Mouse (Mus musculus) regulatory T cell (primary cell): ENCODE measurements around the gene Ccdc3.
"Not testable (repeated sequence)": the region's sequence is repeated elsewhere in the genome, so short reads cannot be mapped to it uniquely, and the experiment has no call there.

Experiments
- in situ Hi-C: fragments of 300-600 bp; cut with MboI, MseI; formaldehyde crosslinking; loops from one replicate; pipeline ENCODE4 v1.15.1; 2025; ENCODE audit warnings: high pct_unique_total_duplicates

Ccdc3 gene

DNA sequence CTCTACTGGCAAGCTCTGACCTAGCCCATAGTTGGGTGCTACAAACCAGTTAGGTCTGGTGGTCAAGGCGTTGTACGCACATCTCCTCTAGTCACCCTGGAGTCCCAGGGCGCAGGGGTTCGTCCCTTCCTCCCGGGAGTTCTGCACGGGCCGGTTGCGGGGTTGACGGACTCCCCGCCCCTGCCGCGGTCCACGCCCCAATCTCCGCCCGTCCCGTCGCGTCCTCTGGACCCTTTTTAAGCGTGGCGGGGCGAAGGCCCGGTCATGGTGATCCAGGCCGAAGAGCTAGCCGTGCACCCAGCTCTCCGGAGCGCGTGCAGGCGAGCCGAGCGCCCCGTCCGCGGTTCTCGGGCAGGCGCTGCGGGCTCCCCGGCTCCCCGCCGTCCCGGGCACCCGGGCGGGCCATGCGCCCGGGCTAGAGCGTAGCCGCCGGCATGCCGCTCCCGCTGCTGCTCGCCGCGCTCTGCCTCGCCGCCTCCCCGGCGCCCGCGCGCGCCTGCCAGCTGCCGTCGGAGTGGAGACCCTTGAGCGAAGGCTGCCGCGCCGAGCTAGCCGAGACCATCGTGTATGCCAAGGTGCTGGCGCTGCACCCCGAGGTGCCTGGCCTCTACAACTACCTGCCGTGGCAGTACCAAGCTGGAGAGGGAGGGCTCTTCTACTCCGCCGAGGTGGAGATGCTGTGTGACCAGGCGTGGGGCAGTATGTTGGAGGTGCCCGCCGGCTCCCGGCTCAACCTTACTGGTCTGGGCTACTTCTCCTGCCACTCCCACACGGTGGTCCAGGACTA lies at the start of gene Ccdc3:
Ccdc3 (plus strand) TSS at position 277 of the 787 bp plus-strand sequence.
- in situ Hi-C loops: no loop called here

DNA sequence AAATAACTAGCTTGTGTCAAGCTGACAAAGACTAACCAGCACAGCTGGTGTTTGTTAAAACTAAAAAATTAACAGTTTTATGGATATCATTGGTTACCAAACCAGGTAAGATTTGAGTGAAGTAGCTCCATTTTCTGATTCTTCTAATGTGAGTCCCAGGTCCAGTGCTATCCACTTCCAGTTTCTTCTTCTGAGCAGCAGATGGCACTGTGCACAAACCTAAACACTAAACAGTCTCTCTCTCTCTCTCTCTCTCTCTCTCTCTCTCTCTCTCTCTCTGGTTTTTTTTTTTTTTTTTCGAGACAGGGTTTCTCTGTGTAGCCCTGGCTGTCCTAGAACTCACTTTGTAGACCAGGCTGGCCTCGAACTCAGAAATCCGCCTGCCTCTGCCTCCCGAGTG lies 47.2 kb upstream of the Ccdc3 start:
- in situ Hi-C loops: not testable (repeated sequence)

DNA sequence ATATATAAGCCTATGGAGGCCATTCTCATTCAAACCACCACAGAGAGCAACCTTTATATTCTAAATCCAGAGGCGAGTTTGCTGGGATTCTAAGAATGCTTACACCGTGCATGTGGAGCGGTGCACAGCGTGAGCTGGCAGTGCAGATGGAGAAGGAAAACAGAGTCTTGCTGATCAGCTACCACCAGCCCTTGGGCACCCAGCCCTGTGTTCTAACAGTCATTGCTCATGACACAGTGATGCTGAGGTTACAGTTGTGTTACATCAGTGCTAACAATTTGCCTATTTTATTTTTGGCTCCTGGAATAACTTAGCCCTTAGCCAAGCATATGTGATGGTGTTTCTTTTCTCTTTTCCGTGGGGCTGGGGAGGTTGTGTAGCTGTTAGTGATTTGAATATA lies 42.7 kb upstream of the Ccdc3 start:
- in situ Hi-C loops: no loop called here

DNA sequence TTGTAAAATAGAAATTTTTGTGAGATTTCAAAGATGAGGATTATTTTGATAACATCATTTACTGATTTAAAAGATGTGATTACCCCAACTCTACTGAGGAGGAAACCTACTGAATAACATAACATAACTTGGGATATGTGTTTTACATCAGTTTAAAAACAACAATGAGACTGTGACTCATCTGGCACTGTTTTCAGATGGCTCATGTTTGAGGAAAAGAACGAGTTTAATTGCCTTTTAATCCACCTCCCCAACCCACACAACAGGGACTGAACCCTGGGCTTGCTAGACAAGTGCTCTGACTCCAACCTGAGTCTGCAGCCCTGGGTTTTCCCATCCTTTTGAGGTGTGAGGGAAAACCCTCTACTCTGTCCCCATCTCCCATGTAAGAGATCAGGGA lies 42.3 kb upstream of the Ccdc3 start:
- in situ Hi-C loops: no loop called here

DNA sequence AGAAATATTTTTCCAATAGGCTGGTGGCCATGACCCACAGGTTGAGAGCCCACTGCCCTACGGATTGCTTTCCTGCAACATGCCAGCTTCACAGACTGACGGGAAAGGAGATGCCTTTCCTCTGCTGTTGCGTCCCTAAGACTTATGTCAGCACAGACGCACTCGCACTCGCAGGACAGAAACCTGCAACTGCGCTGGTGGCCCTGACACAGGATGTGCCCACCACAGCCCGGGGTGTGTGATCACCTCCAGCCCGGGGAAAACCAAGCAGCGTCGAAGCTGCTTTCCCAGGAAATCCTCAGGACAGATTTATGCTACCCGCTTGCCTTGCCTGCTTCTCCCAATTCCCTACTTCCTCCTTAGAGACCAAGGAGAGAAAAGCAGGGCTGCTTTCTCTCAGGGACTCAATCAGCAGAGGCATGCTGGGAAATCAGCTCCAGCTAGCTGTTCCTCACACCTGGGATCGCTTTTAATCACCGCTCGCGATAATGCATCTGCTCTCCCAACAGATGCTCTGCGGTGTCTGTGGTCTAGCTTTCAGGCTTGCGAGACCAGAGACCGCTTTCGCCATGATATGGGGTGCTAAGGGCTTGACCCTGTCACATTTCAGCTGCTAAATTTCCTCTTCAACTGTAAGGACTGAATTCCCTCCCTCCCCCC lies 39.7 kb upstream of the Ccdc3 start:
- in situ Hi-C loops: no loop called here

DNA sequence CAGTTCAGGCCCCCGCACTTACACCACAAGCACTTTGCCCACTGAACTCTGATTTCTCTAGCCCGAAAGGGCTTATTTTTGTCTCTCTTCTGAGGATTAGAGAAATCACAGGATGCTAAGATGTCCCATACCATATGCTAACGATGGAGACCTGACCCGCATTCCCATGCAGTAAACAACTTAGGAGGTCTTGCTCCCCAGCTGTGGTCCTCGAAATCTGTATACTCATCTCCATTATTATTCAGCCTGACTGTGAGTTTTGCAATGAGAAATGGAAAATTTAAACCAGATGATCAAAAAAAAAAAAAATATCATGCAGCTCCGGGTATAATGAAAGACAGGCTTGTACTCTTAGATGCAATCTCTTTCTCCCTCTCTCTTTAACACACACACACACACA lies 38.4 kb upstream of the Ccdc3 start:
- in situ Hi-C loops: no loop called here

DNA sequence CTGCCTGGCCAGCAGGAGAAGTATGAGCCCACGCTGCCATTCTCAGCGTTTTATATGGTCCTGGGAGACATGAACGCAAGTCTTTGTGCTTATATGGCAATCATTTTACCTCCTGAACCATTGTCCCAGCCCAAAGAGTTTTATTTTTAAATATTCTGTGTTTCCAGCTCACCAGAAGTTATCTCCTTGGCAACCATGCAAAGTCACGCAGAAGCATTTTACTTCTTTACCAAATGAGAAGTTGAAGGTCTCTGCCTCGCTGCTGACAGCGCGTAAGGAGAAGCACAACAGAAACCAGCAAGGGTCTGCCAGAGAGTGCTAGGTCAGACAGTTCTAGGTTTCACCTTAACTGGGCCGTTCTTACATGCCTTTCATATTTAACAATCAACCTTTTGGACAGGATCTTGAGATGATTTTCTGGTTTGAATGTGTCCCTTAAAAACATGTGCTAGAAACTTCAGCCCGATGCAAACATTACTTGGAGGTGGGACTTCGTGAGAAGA lies 35.8 kb upstream of the Ccdc3 start:
- in situ Hi-C loops: no loop called here

DNA sequence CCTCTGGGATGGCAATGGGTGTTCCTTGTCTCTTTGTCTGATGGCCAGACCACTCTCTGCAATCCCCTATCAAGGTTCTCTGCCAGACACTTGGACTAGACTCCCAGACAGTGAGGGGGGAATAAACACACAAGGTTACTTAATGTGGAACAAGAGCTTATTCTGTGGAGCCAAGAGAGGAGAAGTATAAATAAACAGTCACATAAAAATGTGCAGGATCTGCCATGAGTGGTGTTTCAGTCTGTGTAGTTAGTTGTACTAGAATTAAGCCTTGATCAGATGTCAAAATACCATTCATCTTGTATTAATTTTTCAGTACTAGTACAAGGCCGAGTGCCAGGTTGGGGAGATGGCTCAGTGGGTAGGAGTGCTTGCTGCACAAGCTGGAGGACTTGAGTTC lies 34.7 kb upstream of the Ccdc3 start:
- in situ Hi-C loops: no loop called here

DNA sequence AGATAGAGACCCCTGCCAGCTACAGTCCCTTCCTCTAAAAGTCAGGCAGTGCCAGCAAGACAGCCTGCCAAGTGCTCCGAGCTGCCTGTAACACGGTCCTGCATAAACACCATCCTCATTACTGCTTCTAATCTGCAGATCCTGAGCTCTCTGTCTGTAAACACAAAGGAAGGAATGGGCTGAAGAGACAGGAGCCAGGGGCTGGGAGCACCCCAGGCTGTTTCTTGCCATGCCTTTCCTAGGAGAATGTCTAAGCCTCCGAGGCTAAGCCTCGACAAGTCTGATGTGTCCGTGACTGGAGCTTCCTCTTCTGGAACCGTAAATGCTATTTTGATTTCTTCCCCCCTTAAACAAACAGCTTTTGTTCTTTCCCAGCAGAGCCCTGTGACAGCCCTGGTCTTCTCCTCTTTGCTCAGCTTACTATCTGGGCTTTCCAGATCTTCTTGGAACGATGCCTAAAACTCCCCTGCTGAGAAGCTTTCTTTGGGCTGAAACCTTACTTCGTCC lies 24.7 kb upstream of the Ccdc3 start:
- in situ Hi-C loops: no loop called here

DNA sequence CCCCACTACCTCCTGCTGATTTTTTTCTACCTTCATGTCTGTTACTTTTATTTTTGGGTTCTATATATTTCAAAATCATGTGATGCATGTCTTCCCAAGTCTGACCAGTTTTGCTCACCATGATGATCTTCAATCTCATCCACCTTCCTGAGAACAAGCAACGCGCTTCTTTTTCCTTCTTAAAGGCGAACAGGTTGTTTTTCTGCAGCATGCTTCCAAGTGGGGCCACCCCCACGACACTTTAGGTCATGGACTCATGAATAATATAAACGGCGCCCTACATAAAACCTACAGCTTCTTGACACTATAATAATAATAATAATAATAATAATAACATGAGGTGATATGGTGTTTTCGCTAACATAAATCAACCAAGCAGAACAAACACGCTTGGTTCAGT lies 23.2 kb upstream of the Ccdc3 start:
- in situ Hi-C loops: no loop called here

DNA sequence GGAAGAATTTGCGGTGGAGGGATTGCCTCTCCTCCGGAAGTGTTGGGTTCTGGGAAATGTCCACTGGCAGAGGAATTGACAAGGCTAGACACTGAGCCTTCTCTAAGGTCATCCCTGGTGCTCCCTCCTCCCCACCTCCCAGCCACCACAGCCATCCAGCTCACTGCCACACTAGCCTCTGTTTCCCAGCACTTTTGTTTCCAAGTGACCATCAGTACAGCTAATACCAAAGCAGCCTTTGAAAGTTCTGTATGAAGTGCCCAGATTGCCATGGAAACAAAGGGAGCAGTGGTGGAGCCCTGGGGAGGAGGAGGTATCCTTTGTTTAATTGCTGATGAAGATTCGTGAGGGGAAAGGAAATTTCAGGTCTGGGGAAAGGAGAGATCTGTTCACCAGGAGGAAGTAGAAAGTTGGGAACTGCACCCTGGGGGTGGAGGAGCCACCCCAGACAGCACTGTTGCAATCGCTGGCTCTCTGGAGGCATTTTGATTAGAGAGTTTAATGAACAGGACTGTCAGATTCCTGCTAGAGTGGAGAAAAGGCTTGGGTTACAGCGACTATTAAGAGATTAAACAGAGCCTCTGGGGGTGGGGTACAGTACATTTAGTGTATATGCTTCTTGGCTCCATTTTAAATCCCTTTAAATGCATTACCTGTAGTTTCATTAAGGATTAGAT lies 20.6 kb upstream of the Ccdc3 start:
- in situ Hi-C loops: no loop called here

DNA sequence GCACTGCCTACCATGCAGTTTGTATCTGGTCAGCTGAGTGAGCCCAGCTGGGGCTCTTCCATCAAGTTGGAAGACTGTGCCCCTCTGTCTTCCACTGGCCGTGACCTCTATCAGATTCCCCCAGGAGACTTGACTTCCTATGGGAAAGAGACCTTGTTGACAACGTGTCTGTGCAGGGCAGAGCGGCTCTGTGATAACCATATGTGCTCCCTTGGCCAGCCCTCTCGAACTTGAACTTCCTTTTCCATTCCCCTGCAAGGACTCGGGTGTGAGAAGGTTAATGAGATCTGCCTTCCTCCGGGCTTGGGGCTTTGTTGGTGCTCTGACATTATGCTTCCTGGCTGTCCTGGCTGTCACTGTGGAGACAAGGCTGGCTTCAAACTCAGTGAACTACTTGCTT lies 12.1 kb upstream of the Ccdc3 start:
- in situ Hi-C loops: no loop called here

DNA sequence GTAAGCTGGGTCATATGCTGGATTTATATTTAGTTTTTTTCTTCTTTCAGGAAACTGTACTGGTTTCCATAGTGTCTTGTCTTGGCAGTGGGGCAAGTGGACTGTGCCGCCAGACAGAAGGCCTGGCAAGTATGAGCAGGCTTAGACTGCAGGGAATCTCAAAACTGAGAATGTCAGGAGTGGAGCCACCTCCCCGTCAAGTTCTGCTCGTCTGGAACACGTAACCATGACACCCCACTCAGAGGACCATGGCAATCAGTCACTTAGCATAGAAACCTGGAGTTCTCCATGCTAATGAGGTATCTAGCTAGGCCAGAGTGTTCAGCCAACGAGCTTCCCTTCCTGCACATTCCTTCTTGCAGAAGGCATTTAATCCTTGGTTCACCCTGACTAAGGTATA lies 10.2 kb upstream of the Ccdc3 start:
- in situ Hi-C loops: no loop called here

DNA sequence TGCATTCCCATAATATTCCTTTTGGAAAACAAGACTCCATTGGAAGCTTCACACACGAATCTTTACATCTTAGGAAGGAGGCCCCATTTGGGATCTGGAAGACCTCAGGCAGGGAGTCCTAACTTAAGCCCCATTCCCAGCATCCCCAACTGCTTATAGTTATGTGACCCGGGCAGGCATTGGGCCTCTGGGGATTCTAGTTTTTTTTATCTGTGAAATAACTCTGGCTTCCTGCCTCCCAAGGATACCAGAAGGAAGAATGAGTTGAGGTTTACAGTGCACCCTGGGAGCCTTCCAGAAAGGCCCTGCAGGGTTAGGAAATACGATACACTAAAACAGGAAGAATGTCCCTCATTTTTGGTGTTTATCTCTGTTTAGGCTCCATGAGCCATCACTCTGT lies 8.5 kb upstream of the Ccdc3 start:
- in situ Hi-C loops: no loop called here

DNA sequence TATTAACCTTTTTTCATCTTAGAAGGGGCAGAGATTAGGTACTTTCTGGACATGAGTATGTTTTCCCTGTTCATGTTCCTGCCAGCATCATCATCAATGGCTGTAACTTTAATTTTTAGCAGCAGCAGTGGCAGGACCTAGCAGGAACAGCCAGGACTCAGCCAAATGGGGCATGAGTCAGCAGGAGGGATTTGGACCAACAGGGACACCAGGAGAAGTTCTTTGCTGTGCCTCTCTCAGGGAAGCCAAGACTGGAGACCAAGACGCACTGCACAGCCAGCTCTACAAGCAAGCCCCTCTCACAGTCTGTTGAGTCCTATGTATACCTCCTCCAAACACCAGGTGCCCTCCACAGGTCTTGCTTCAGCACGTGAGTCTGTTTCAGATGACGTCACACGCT lies 5.5 kb upstream of the Ccdc3 start:
- in situ Hi-C loops: no loop called here

DNA sequence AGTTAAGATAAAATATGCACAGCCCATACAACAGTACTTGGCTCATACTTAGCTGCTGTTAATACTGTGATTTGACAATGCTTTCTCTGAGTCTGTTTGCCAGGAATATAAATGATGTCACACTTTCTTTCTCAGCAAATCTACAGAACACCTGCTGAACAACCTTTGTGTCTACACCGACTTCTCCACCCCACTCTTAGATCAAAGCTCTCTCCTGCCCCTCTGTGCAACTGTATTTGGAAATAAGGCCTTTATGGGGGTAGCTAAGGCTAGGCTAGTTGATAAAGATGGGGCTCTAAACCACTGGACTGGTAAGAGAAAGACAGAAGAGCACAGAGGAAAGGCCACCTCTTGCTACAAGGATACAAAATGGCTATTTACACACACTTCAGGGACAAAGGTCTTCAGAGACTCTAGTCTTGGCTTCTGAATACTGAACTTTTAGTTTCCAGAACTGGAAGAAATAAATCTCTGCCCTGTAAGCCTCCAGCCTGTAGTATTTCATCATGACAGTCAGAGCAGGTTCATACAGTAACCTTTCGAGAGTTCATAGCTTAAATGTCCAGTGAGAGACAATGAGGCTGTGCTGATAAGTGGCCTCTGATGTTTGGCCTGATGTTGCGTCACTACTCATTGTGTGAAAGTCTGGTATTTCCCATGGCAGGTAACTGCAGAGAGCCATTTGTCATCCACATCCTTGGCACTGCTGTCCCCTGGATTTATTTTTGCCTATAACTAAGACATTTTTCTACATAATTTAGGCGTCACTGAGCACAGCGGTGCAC lies 2.4 kb upstream of the Ccdc3 start:
- in situ Hi-C loops: no loop called here

DNA sequence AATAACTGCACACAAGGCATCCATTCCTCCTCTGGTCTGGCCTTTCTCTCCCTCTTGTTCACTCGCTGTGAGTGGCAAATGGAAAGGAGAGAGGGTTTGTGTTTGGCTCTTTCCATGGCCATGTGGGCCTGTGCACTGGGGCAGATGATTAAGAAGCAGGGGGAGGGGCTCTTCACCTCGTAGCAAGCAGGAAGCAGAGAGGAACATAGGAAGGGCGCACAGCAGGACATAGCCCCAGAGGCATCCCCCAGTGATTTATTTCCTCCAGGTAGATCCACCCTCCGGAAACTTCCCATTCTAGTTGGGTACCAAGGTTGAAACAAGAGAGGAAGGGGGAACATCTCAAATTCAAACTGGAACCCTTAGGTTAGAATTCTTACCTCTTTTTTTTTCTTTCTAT lies 2.4 kb downstream of the Ccdc3 start:
- in situ Hi-C loops: no loop called here

DNA sequence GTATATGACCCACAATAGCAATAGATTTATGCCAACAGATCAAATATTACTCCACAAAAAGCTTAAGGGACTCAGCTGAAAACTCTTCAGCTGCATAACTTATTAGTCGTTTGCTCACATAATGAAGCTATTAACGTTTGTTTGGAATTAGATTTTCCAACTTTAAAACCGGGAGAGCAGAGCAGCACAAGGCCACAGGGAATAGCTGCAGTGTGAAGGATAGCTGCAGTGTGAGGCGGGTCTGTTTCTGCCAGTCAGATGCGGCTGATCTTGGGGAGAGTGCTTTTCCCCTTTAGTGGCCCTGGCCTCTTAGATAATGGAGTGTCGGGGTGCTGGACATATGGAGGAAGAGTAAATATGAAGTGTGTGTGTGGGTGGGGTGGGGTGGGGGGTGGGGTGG lies 6.9 kb downstream of the Ccdc3 start:
- in situ Hi-C loops: no loop called here

DNA sequence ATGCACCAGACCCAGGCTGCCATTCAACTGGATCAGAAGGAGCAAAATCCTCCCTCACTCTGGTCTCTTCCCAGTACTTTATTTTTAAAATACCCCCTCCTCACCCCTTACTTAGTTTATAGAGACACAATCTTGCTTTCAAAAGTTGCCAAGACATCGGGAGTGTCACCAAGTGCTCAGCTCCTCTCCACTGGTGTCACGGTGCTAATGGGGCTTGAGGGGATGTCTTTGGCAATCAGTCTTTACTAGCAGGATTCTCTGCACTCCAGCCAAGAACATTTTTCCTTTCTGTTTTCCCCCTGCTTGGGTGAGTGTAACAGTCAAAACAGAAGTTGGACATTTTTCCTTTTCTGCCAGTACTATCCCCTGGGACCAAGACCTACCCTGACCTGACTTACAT lies 10.3 kb downstream of the Ccdc3 start:
- in situ Hi-C loops: no loop called here

DNA sequence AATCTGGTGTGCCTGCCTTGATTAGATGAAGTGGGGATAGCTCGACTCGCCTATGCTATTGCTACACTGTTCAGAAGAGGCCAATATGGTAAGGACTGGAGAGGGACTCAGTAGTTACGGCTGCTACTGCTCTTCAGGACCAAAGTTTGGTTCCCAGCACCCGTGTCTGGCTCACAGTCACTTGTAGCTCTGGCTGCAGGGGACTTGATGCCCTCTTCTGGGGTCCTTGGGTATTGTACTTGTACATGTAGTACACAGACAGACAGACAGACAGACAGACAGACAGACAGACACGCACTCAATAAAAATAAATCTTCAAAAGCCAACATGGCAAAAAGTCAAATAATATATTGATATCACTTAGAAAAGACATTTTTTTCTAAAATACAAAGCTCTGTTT lies 17.1 kb downstream of the Ccdc3 start:
- in situ Hi-C loops: loop anchor here (5.0 kb wide), 2 partner anchors 48 to 83 kb away; no protein-coding TSS in a partner anchor

DNA sequence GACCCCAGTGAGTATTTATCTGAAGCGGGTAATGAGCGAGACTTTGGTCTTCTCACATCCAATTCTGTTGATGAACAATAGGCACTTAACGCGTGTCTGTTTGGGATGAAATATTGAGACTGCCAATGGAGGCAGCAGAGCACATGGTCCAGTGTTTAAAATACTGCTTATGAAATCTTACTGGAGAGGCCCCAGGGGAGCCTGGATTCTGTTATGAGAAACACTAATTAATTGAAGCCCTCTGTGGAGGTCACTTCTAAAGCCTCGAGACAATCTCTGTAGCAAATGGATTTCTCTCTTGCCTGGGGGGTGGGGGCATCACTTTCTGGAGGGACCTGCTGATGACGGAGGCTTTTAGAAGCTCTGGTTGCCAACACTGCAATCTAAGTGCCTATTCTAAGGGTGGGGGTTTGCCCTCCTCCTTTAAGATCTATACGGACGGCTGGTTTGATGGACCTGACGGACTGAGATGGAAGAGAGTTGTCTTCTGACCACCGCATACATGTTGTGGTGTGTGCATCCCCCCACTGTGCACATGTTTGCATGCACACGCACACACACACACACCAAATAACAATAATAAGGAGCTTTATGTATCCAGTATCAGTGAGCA lies 22.8 kb downstream of the Ccdc3 start:
- in situ Hi-C loops: no loop called here
